Mouse (Mus musculus): ENCODE measurements at regions not wholly inside any gene's neighbourhood (a gene's known extent, or its start where the extent isn't known, plus 50 kb on each side); places are given as distances from the start of the nearest gene placed in this dataset.
A peak's percentile ranks its signal among the peaks of the same experiment; 100 is the strongest.

GRCm38 (mm10) chr4:62755237-62755900 lies 195.7 kb downstream of the Rgs3 start:
- ATAC-seq = peak; percentile 84
- WGBS = 73% methylated on average over 5 of the region's 5 CpGs

GRCm38 (mm10) chr4:62756721-62757206 lies 197.1 kb downstream of the Rgs3 start:
- H3K4me3 ChIP-seq = no peak overlapping the region
- no peaks in the 10 kb centered on the region for H3K27me3 ChIP-seq
- H3K36me3 ChIP-seq (ENCODE audit: poor library complexity, severe bottlenecking) = no peaks in the 10 kb centered on the region
- peaks cover 21% of the 10 kb centered on the region for H3K4me1 ChIP-seq
- WGBS = 72% methylated on average over 10 of the region's 10 CpGs
- no peaks in the 10 kb centered on the region for H3K9me3 ChIP-seq (replicated peaks)
- no peak overlapping the region for H3K27ac ChIP-seq
- no peak overlapping the region for H3K4me2 ChIP-seq
- no peak overlapping the region for H3K9ac ChIP-seq
- no peak for ATAC-seq

More at GRCm38 (mm10) chr4:62755237-62755900, 195.7 kb downstream of the Rgs3 start:
- Histone ChIP-seq H3K27me3 (no peaks in the 10 kb centered on the region), H3K9me3 (replicated peaks) (no peaks in the 10 kb centered on the region), H3K4me1 (peaks cover 12% of the 10 kb centered on the region), H3K27ac (no peak overlapping the region), H3K9ac (0 out of 2 replicates have a peak overlapping the region, but pooled peaks have one; percentile 14), H3K4me2 (no peak overlapping the region), H3K4me3 (no peak overlapping the region), H3K36me3 (ENCODE audit: poor library complexity, severe bottlenecking) (no peaks in the 10 kb centered on the region)

GRCm38 (mm10) chr4:62760748-62761604 lies 201.3 kb downstream of the Rgs3 start:
- Histone ChIP-seq H3K4me1 (peaks cover 12% of the 10 kb centered on the region), H3K9ac (no peak overlapping the region), H3K36me3 (ENCODE audit: poor library complexity, severe bottlenecking) (no peaks in the 10 kb centered on the region), H3K27ac (no peak overlapping the region), H3K4me2 (no peak overlapping the region), H3K27me3 (no peaks in the 10 kb centered on the region), H3K9me3 (replicated peaks) (no peaks in the 10 kb centered on the region), H3K4me3 (no peak overlapping the region)
- no peak for ATAC-seq
- 71% methylated on average over 11 of the region's 11 CpGs for WGBS

- Histone ChIP-seq H3K4me1 (peaks cover 8% of the 10 kb centered on the region), H3K4me3 (no peak overlapping the region), H3K9ac (no peak overlapping the region), H3K27ac (no peak overlapping the region), H3K9me3 (replicated peaks) (no peaks in the 10 kb centered on the region), H3K36me3 (ENCODE audit: poor library complexity, severe bottlenecking) (no peaks in the 10 kb centered on the region), H3K27me3 (no peaks in the 10 kb centered on the region), H3K4me2 (no peak overlapping the region)
- WGBS = 0% methylated on average over 1 of the region's 1 CpGs
- ATAC-seq = peak; percentile 76
Observed at GRCm38 (mm10) chr4:62761672-62762071, 202.0 kb downstream of the Rgs3 start.

GRCm38 (mm10) chr4:62763990-62764389 lies 201.4 kb upstream of the Zfp618 start:
- Histone ChIP-seq H3K27ac (no peak overlapping the region), H3K4me1 (peaks cover 8% of the 10 kb centered on the region), H3K9me3 (replicated peaks) (no peaks in the 10 kb centered on the region), H3K4me3 (no peak overlapping the region), H3K9ac (no peak overlapping the region), H3K36me3 (ENCODE audit: poor library complexity, severe bottlenecking) (no peaks in the 10 kb centered on the region), H3K4me2 (no peak overlapping the region), H3K27me3 (no peaks in the 10 kb centered on the region)
- 17% methylated on average over 5 of the region's 5 CpGs for WGBS
- peak; percentile 91 for ATAC-seq

DNA sequence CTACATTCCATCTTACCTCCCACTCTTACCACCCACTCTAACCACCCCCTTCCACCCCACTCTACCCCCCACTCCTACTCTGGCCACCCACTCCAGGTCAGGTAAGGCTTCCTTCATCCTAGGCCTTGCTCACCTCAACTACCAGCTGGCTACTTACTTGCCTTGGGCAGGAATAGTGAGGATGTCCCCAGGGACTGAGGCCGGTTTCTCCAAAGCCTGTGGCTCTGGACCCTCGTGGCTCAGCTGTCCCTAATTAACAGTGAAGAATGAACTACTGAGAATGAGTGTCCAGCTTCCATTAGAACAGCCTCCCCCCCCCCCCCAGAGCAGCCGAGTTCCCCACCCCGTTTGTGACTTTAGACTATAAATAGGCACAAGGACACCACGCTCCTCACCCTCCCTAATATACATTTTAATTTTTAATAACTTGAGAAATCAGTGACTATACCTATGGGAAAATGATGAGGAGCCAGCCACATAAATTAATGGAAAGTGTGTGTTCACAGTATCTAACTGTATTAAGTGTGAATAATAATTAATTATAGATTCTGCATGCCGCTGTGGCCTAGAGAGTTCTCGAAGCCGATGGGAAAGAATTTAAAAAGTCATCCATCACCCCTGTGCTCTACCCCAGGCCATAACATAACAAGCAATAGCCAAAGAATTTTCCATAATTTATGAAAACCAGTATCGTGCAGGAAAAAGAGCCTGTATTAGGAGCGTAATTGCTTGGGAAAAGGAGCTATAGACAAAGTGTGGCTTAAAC lies 195.7 kb upstream of the Zfp618 start:
- Histone ChIP-seq H3K9ac (no peak overlapping the region), H3K36me3 (ENCODE audit: poor library complexity, severe bottlenecking) (no peaks in the 10 kb centered on the region), H3K4me3 (no peak overlapping the region), H3K27me3 (no peaks in the 10 kb centered on the region), H3K4me2 (no peak overlapping the region), H3K4me1 (no peaks in the 10 kb centered on the region), H3K27ac (no peak overlapping the region), H3K9me3 (replicated peaks) (no peaks in the 10 kb centered on the region)
- 80% methylated on average over 10 of the region's 10 CpGs for WGBS
- ATAC-seq = no peak

GRCm38 (mm10) chr4:62775005-62775609 lies 190.3 kb upstream of the Zfp618 start:
- Histone ChIP-seq H3K9me3 (replicated peaks) (no peaks in the 10 kb centered on the region), H3K4me1 (no peaks in the 10 kb centered on the region), H3K4me2 (no peak overlapping the region), H3K36me3 (ENCODE audit: poor library complexity, severe bottlenecking) (no peaks in the 10 kb centered on the region), H3K4me3 (no peak overlapping the region), H3K27me3 (0 out of 2 replicates have a peak, but pooled peaks cover 4% of the 10 kb centered on the region), H3K27ac (no peak overlapping the region), H3K9ac (no peak overlapping the region)
- 86% methylated on average over 10 of the region's 10 CpGs for WGBS
- no peak for ATAC-seq

GRCm38 (mm10) chr4:62776881-62777280 lies 188.5 kb upstream of the Zfp618 start:
- H3K27me3 ChIP-seq = peaks cover 10% of the 10 kb centered on the region; the same call in 1 of the 2 replicates
- H3K27ac ChIP-seq = no peak overlapping the region
- H3K4me1 ChIP-seq = 0 out of 2 replicates have a peak, but pooled peaks cover 7% of the 10 kb centered on the region
- ATAC-seq = no peak
- no peaks in the 10 kb centered on the region for H3K9me3 ChIP-seq (replicated peaks)
- no peak overlapping the region for H3K9ac ChIP-seq
- 93% methylated on average over 9 of the region's 9 CpGs for WGBS
- no peak overlapping the region for H3K4me3 ChIP-seq
- no peaks in the 10 kb centered on the region for H3K36me3 ChIP-seq (ENCODE audit: poor library complexity, severe bottlenecking)
- H3K4me2 ChIP-seq = no peak overlapping the region

GRCm38 (mm10) chr4:62777436-62777835 lies 187.9 kb upstream of the Zfp618 start:
- H3K4me1 ChIP-seq = 0 out of 2 replicates have a peak, but pooled peaks cover 7% of the 10 kb centered on the region
- H3K27me3 ChIP-seq = peaks cover 15% of the 10 kb centered on the region
- H3K4me3 ChIP-seq = no peak overlapping the region
- no peaks in the 10 kb centered on the region for H3K9me3 ChIP-seq (replicated peaks)
- no peaks in the 10 kb centered on the region for H3K36me3 ChIP-seq (ENCODE audit: poor library complexity, severe bottlenecking)
- H3K27ac ChIP-seq = no peak overlapping the region
- 79% methylated on average over 7 of the region's 7 CpGs for WGBS
- no peak overlapping the region for H3K9ac ChIP-seq
- no peak for ATAC-seq
- H3K4me2 ChIP-seq = no peak overlapping the region

DNA sequence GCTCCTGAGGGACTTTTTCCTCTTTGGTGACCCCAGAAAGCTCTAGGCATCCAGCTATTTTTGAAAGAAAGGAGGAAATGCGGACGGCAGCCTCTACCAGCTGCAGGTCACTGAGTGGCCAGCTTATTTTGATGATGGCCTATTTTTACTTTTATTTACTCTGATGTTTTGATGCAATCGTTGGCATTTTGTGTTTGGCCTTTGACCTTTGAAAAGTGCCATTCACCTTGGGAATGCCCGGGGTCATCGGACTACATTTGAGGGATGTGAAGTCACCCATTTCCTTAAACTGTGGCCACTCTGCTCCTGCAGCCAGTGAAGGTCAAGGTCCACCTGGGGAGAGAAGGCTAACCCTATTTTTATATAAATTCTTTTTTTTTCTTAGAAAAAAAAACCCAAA lies 186.8 kb upstream of the Zfp618 start:
- H3K36me3 ChIP-seq (ENCODE audit: poor library complexity, severe bottlenecking) = no peaks in the 10 kb centered on the region
- 0 out of 2 replicates have a peak, but pooled peaks cover 7% of the 10 kb centered on the region for H3K4me1 ChIP-seq
- H3K9ac ChIP-seq = no peak overlapping the region
- no peak overlapping the region for H3K4me3 ChIP-seq
- 91% methylated on average over 5 of the region's 5 CpGs for WGBS
- no peak overlapping the region for H3K4me2 ChIP-seq
- ATAC-seq = no peak
- H3K27ac ChIP-seq = no peak overlapping the region
- H3K27me3 ChIP-seq = peaks cover 17% of the 10 kb centered on the region
- no peaks in the 10 kb centered on the region for H3K9me3 ChIP-seq (replicated peaks)

- peak; percentile 94 for ATAC-seq
- no peak overlapping the region for H3K27ac ChIP-seq
- WGBS = 2% methylated on average over 15 of the region's 15 CpGs
- H3K9me3 ChIP-seq (replicated peaks) = no peaks in the 10 kb centered on the region
- H3K4me1 ChIP-seq = 0 out of 2 replicates have a peak, but pooled peaks cover 7% of the 10 kb centered on the region
- no peaks in the 10 kb centered on the region for H3K36me3 ChIP-seq (ENCODE audit: poor library complexity, severe bottlenecking)
- H3K4me2 ChIP-seq = peak overlapping the region; percentile 63
- peaks cover 17% of the 10 kb centered on the region for H3K27me3 ChIP-seq
- H3K4me3 ChIP-seq = peak overlapping the region; percentile 38
- 0 out of 2 replicates have a peak overlapping the region, but pooled peaks have one; percentile 40 for H3K9ac ChIP-seq
Observed at GRCm38 (mm10) chr4:62780409-62780808, 185.0 kb upstream of the Zfp618 start.
